In genomic region chr16:13612058-13612457, GRCm38 (mm10) we compare ENCODE assay signal across 9 mouse cellular contexts. TPM values are rescaled to one million over a fixed set of nuclear protein-coding genes. Genes with fewer than 3 reads are reported as not detected.
DNase-seq lines count a peak whose midpoint lies in the region; ATAC-seq and TF ChIP-seq lines count a peak whose summit lies in the region.
"Had no signal": no experiment of that assay in that cellular context is flagged by ENCODE, and none has a peak within 500 bp of the region (broad histone marks: within the 10 kb centered on the region; RNA-seq: fewer than 3 reads in every experiment).

No protein-coding gene starts in this region.

- peak in 1 of 2 experiments; percentile 36; a peak in 1 of 4 replicates for TF ChIP-seq CTCF in CH12.LX (conservative IDR thresholded peaks at IDR 0.05 in 1 of 2, IDR thresholded peaks at IDR 0.05 in 1 of 2; ENCODE audit: low read depth in 2 of 2, low read length in 2 of 2)

- no peak overlapping the region for H3K27ac ChIP-seq in CH12.LX (ENCODE audit: insufficient read depth, low read depth)
- no peak overlapping the region for H3K27ac ChIP-seq in forebrain, embryonic 13.5 days
- H3K27ac ChIP-seq: limb, embryonic 12.5 days had no signal

- dilution Hi-C loops in CH12.LX (cut with MboI; ENCODE audit: extremely low pct_ligation_motif_present, extremely low pct_unique_long_range_greater_than_20kb, low sequenced_read_pairs): no loop called here

- no peaks in the 10 kb centered on the region for H3K9me3 ChIP-seq in CH12.LX (replicated peaks; ENCODE audit: low read length)
- H3K9me3 ChIP-seq in forebrain, embryonic 13.5 days (replicated peaks): no peaks in the 10 kb centered on the region
- H3K9me3 ChIP-seq: limb, embryonic 12.5 days had no signal

- H3K4me3 ChIP-seq in CH12.LX (replicated peaks in 1 of 3; ENCODE audit: low read depth in 2 of 3, low read length in 2 of 3, poor library complexity in 1 of 3): no peak overlapping the region
- H3K4me3 ChIP-seq in forebrain, embryonic 13.5 days: no peak overlapping the region
- H3K4me3 ChIP-seq: limb, embryonic 12.5 days had no signal

- peaks cover 32 to 77% of the 10 kb centered on the region in 2 experiments for H3K36me3 ChIP-seq in CH12.LX (replicated peaks in 1 of 2; ENCODE audit: control insufficient read depth in 1 of 2, insufficient read depth in 1 of 2, low read length in 1 of 2)
- H3K36me3 ChIP-seq in forebrain, embryonic 13.5 days (ENCODE audit: poor library complexity, severe bottlenecking): peaks cover 11% of the 10 kb centered on the region; the same call in 1 of the 2 replicates

- no peak overlapping the region for H3K9ac ChIP-seq in CH12.LX (ENCODE audit: insufficient read depth, low read depth)
- no peak overlapping the region for H3K9ac ChIP-seq in forebrain, embryonic 13.5 days
- H3K9ac ChIP-seq: limb, embryonic 12.5 days had no signal

- H3K27me3 ChIP-seq in CH12.LX (replicated peaks): no peaks in the 10 kb centered on the region
- no peaks in the 10 kb centered on the region for H3K27me3 ChIP-seq in forebrain, embryonic 13.5 days
- H3K27me3 ChIP-seq: limb, embryonic 12.5 days had no signal

- no peaks in the 10 kb centered on the region for H3K79me2 ChIP-seq in CH12.LX (replicated peaks; ENCODE audit: control insufficient read depth, extremely low read depth, insufficient read depth, poor library complexity, severe bottlenecking)

- ATAC-seq in forebrain, embryonic 13.5 days: no peak

- in situ Hi-C loops in CH12.LX (cut with MboI; ENCODE audit: low pct_ligation_motif_present, low pct_unique_long_range_greater_than_20kb, low sequenced_read_pairs): no loop called here

- 86% methylated on average over 6 of the region's 6 CpGs for WGBS in forebrain, embryonic 13.5 days

- TF ChIP-seq EP300 in CH12.LX (IDR thresholded peaks at IDR 0.05; ENCODE audit: low read length): no peak

- TF ChIP-seq POLR2A in CH12.LX (IDR thresholded peaks at IDR 0.05; ENCODE audit: low read depth, low read length): no peak

- peaks cover 8 to 31% of the 10 kb centered on the region in 2 experiments for H3K4me1 ChIP-seq in CH12.LX (ENCODE audit: control insufficient read depth in 1 of 2, insufficient read depth in 2 of 2)
- peaks cover 10% of the 10 kb centered on the region for H3K4me1 ChIP-seq in forebrain, embryonic 13.5 days
- H3K4me1 ChIP-seq: limb, embryonic 12.5 days had no signal

- peak; percentile 8 for DNase-seq in embryo, embryonic 10 days (ENCODE audit: low spot score)
- no peak for DNase-seq in embryo, embryonic 9.5 days (ENCODE audit: extremely low spot score)
- peak; percentile 8 for DNase-seq in layer of hippocampus, adult 11-12 months (ENCODE audit: low spot score)
- no peak for DNase-seq in layer of hippocampus, postnatal 25 days (ENCODE audit: extremely low spot score in 1 of 2, low spot score in 1 of 2)
- DNase-seq in CH12.LX (ENCODE audit: extremely low read depth): no peak
- peak; percentile 31 for DNase-seq in heart, postnatal 4 days
- no peak for DNase-seq in B cell, adult 2 months

- no peak overlapping the region for H3K4me2 ChIP-seq in CH12.LX (ENCODE audit: insufficient read depth, low read depth, poor library complexity, severe bottlenecking)
- no peak overlapping the region for H3K4me2 ChIP-seq in forebrain, embryonic 13.5 days
- H3K4me2 ChIP-seq: limb, embryonic 12.5 days had no signal

- peak; percentile 31 for TF ChIP-seq RAD21 in CH12.LX (IDR thresholded peaks at IDR 0.05; ENCODE audit: low read depth, low read length)

TF ChIP-seq in CH12.LX, 34 proteins besides CTCF, POLR2A, EP300 and RAD21:
- TF ChIP-seq USF2 (conservative IDR thresholded peaks at IDR 0.05; ENCODE audit: low read depth, low read length) (no peak), IRF4 (IDR thresholded peaks at IDR 0.05; ENCODE audit: low read depth, low read length) (no peak), ZKSCAN1 (IDR thresholded peaks at IDR 0.05; ENCODE audit: borderline replicate concordance, low read depth, low read length) (no peak), CHD1 (IDR thresholded peaks at IDR 0.05; ENCODE audit: low read depth, low read length) (no peak), TBP (conservative IDR thresholded peaks at IDR 0.05; ENCODE audit: low read depth, low read length) (no peak), PAX5 (IDR thresholded peaks at IDR 0.05; ENCODE audit: low read length) (no peak), KAT2A (IDR thresholded peaks at IDR 0.05; ENCODE audit: insufficient replicate concordance, low read length) (no peak), USF1 (IDR thresholded peaks at IDR 0.05; ENCODE audit: low read depth, low read length) (no peak), SIN3A (IDR thresholded peaks at IDR 0.05; ENCODE audit: low read length) (no peak), NELFE (IDR thresholded peaks at IDR 0.05; ENCODE audit: low read depth, low read length) (no peak), JUN (IDR thresholded peaks at IDR 0.05; ENCODE audit: insufficient read depth, low read depth, low read length) (no peak), MAZ (IDR thresholded peaks at IDR 0.05; ENCODE audit: low read depth, low read length) (no peak), ZMIZ1 (IDR thresholded peaks at IDR 0.05; ENCODE audit: low read depth, low read length) (no peak), ZC3H11A (IDR thresholded peaks at IDR 0.05; ENCODE audit: low read depth, low read length) (no peak), E2F4 (IDR thresholded peaks at IDR 0.05; ENCODE audit: insufficient replicate concordance, low read depth, low read length) (no peak), MAX (IDR thresholded peaks at IDR 0.05; ENCODE audit: low read length) (no peak), ELF1 (IDR thresholded peaks at IDR 0.05; ENCODE audit: low read depth, low read length) (no peak), POLR2AphosphoS2 (IDR thresholded peaks at IDR 0.05; ENCODE audit: low read depth, low read length) (no peak), UBTF (IDR thresholded peaks at IDR 0.05; ENCODE audit: low read depth, low read length) (no peak), TCF12 (IDR thresholded peaks at IDR 0.05; ENCODE audit: low read depth, low read length) (no peak)

RNA-seq across cellular contexts. Expression of gene Parn, which starts 55.9 kb away (rescaled TPM):
- 10 to 100 TPM; 26.7 to 27.1 TPM for total RNA-seq in layer of hippocampus, postnatal 25 days (2021)
- total RNA-seq in CH12.LX (2012; rRNA removed): 56.9 and 62.6 TPM in 2 replicates
- 43.1 and 48.7 TPM in 2 replicates for total RNA-seq in CH12.LX (2014; rRNA removed)
- 88.6 and 90.5 TPM in 2 replicates for polyA plus RNA-seq in CH12.LX (2012; ENCODE audit: insufficient read length, low read depth)
- 10 to 100 TPM; 19.3 to 21.2 TPM for total RNA-seq in heart, postnatal 4 days (2021)
- polyA plus RNA-seq in forebrain, embryonic 13.5 days (2015; fragmentation: Nextera tagmentation; extraction: Ambion mirVana): 39.5 and 41.3 TPM in 2 replicates

RNA-seq across cellular contexts. Expression of gene Bfar, which starts 59.6 kb away (rescaled TPM):
- 10 to 100 TPM; 35.0 to 40.4 TPM for total RNA-seq in layer of hippocampus, postnatal 25 days (2021)
- total RNA-seq in CH12.LX (2012; rRNA removed) (44.4 and 44.9 TPM in 2 replicates), CH12.LX (2014; rRNA removed) (41.0 and 43.9 TPM in 2 replicates)
- polyA plus RNA-seq in CH12.LX (2012; ENCODE audit: insufficient read length, low read depth): 42.6 and 43.1 TPM in 2 replicates
- 10 to 100 TPM; 30.7 to 32.3 TPM for total RNA-seq in heart, postnatal 4 days (2021)
- polyA plus RNA-seq in forebrain, embryonic 13.5 days (2015; fragmentation: Nextera tagmentation; extraction: Ambion mirVana): 44.7 and 50.9 TPM in 2 replicates

RNA-seq across cellular contexts. Expression of gene 3110001I22Rik, which starts 59.7 kb away (rescaled TPM):
- 1 to 10 TPM; 3.5 to 3.6 TPM for total RNA-seq in layer of hippocampus, postnatal 25 days (2021)
- 5.6 and 9.0 TPM in 2 replicates for total RNA-seq in CH12.LX (2012; rRNA removed)
- 24.2 and 25.4 TPM in 2 replicates for total RNA-seq in CH12.LX (2014; rRNA removed)
- 10.8 TPM in 2 replicates for polyA plus RNA-seq in CH12.LX (2012; ENCODE audit: insufficient read length, low read depth)
- 1 to 10 TPM; 2.3 to 2.5 TPM for total RNA-seq in heart, postnatal 4 days (2021)
- 9.4 and 9.9 TPM in 2 replicates for polyA plus RNA-seq in forebrain, embryonic 13.5 days (2015; fragmentation: Nextera tagmentation; extraction: Ambion mirVana)

Comparison
In these comparisons a context has a peak if more than half of its experiments do, and no peak if none do; other contexts are left out.
1. DNase-seq: peak in embryo, embryonic 10 days (single experiment), layer of hippocampus, adult 11-12 months (single experiment) and heart, postnatal 4 days (single experiment); none in embryo, embryonic 9.5 days (single experiment), layer of hippocampus, postnatal 25 days (0 of 2), CH12.LX (single experiment) and B cell, adult 2 months (0 of 2).